Comparison of ENCODE assay signal across 8 mouse cellular contexts in the genomic region with DNA sequence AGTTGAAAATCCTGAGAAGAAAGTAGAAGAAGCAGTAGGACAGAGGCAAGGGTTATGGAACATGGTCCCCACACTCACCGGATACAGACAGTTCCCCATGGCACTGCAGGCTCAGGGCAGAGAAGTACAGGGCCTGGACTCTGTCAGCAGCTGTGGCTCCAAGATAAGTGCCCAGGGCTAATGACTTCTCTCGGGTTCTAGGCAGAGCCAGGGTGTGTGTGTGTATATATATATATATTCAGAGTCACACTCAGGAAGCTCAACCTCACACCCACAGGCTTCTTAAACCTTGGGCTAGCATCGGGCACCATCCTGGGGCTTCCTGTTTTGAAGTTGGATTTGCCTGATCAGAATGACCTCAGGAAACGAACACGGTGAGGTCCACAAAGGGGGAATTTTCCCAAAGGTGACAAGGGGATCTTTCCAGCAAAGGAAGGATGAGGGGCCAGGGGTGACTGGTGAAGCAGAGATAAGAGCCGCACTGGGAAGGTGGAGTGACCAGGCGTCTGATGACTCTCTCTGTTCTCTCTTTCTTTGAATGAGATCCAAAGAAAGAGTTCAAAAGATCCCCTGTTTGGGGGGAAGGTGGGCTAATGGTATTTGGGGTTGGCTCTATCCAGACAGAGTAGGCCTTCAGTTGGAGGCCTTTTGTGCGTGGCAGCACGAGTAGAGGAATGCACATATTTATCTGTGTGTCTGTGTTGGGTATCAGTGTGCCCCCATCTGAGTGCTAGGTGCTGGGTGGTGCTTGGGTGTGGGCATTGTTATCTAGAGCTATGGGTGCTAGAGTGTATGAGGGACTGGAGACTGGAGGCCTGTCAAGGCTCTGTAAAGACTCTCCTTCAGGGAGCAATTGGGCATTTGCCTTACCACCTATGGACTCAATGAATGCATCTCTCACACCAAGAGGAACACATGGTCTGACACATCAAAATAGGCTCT. TPM values are rescaled to one million over a fixed set of nuclear protein-coding genes. Genes with fewer than 3 reads are reported as not detected.
A peak's percentile ranks its signal among the peaks of the same experiment; 100 is the strongest.
DNase-seq lines count a peak whose midpoint lies in the region; ATAC-seq and TF ChIP-seq lines count a peak whose summit lies in the region.

A gene (minus strand): TSS at position 439 of the 942 bp plus-strand sequence.

- DNase-seq in heart, postnatal 25 days (ENCODE audit: low spot score), result no peak
- DNase-seq in brain, embryonic 14.5 days (ENCODE audit: low read depth), result no peak
- DNase-seq in hindbrain, postnatal 0 days (ENCODE audit: low spot score), result no peak
- DNase-seq in retina, postnatal 1 day, result no peak
- no peak for DNase-seq in ovary, postnatal 36 days (ENCODE audit: low spot score)
- no peak for DNase-seq in urinary bladder, postnatal 36 days (ENCODE audit: low spot score in 2 of 2)

- 0 out of 2 replicates have a peak, but pooled peaks have one; percentile 39 for ATAC-seq in heart, embryonic 13.5 days (ENCODE audit: extremely low read depth, insufficient number of reproducible peaks, low FRiP score, low TSS enrichment)
- no peak for ATAC-seq in hindbrain, postnatal 0 days
- peak; percentile 77 for ATAC-seq in megakaryocyte-erythroid progenitor cell, adult 5-6 weeks (replicated peaks; ENCODE audit: low FRiP score, low TSS enrichment, poor library complexity, severe bottlenecking)

- peak within 1 kb of the TSS; percentile 51 for H3K4me2 ChIP-seq in heart, embryonic 13.5 days
- H3K4me2 ChIP-seq in hindbrain, postnatal 0 days (ENCODE audit: low read depth, low read length), result no peak within 1 kb of the TSS

- no peak for TF ChIP-seq POLR2A in brain, embryonic 14.5 days (IDR thresholded peaks at IDR 0.05; ENCODE audit: borderline replicate concordance, extremely low read depth, insufficient read depth, insufficient read length, poor library complexity, severe bottlenecking)

- H3K4me3 ChIP-seq in heart, embryonic 13.5 days, result peak within 1 kb of the TSS; percentile 19; the same call in 1 of the 2 replicates
- no peak within 1 kb of the TSS for H3K4me3 ChIP-seq in hindbrain, postnatal 0 days (ENCODE audit: low read length)

- TF ChIP-seq CTCF in brain, embryonic 14.5 days (IDR thresholded peaks at IDR 0.05; ENCODE audit: borderline replicate concordance, extremely low read depth, insufficient read depth, insufficient read length), result no peak
- no peak for TF ChIP-seq CTCF in hindbrain, postnatal 0 days (IDR thresholded peaks at IDR 0.05; ENCODE audit: low read depth)

- H3K9ac ChIP-seq in heart, embryonic 13.5 days, result no peak within 1 kb of the TSS
- no peak within 1 kb of the TSS for H3K9ac ChIP-seq in hindbrain, postnatal 0 days (replicated peaks; ENCODE audit: low read length)

- 28% methylated on average over 9 of the region's 9 CpGs for WGBS in heart, embryonic 13.5 days
- 75% methylated on average over 9 of the region's 9 CpGs for WGBS in hindbrain, postnatal 0 days

- intact Hi-C loops in heart, postnatal 25 days (cut with DNase I), result no loop called here

- no peaks in the 10 kb centered on the region for H3K9me3 ChIP-seq in heart, embryonic 13.5 days
- H3K9me3 ChIP-seq in hindbrain, postnatal 0 days (ENCODE audit: low read length), result no peaks in the 10 kb centered on the region

- H3K27me3 ChIP-seq in heart, embryonic 13.5 days (replicated peaks), result no peaks in the 10 kb centered on the region
- no peaks in the 10 kb centered on the region for H3K27me3 ChIP-seq in hindbrain, postnatal 0 days (ENCODE audit: insufficient read depth, low read length)

- peaks cover 17% of the 10 kb centered on the region for H3K4me1 ChIP-seq in heart, embryonic 13.5 days
- H3K4me1 ChIP-seq in hindbrain, postnatal 0 days (ENCODE audit: insufficient read depth, low read length), result no peaks in the 10 kb centered on the region

- H3K27ac ChIP-seq in heart, embryonic 13.5 days (replicated peaks), result peak within 1 kb of the TSS; percentile 28; the same call in 1 of the 2 replicates
- H3K27ac ChIP-seq in hindbrain, postnatal 0 days, result peak within 1 kb of the TSS; percentile 8; the same call in 1 of the 2 replicates

- no peaks in the 10 kb centered on the region for H3K36me3 ChIP-seq in heart, embryonic 13.5 days
- peaks cover 18% of the 10 kb centered on the region; the same call in 1 of the 2 replicates for H3K36me3 ChIP-seq in hindbrain, postnatal 0 days (ENCODE audit: insufficient read depth, low read length)

RNA-seq across cellular contexts. Expression of the gene that starts here (rescaled TPM):
- polyA plus RNA-seq in heart, embryonic 13.5 days (2015; fragmentation: Nextera tagmentation; extraction: Ambion mirVana), result 2.1 and 2.9 TPM in 2 replicates
- total RNA-seq in heart, postnatal 25 days (2021), result under 1 TPM; 0.52 to 0.61 TPM
- 87.4 and 106 TPM in 2 replicates for polyA plus RNA-seq in brain, embryonic 14.5 days (2012; rRNA removed)
- 51.7 and 55.2 TPM in 2 replicates for total RNA-seq in hindbrain, postnatal 0 days (2014; rRNA removed)
- 18.7 and 21.5 TPM in 2 replicates for polyA plus RNA-seq in hindbrain, postnatal 0 days (2015; fragmentation: Nextera tagmentation; extraction: Ambion mirVana)
- total RNA-seq in megakaryocyte-erythroid progenitor cell, adult 5-6 weeks (2014; fragmentation: Nextera tagmentation), result 0.70 and 1.1 TPM in 2 replicates
- not detected in 2 replicates for total RNA-seq in megakaryocyte-erythroid progenitor cell, adult 5-6 weeks (2017)

Comparison
In these comparisons a context has a peak if more than half of its experiments do, and no peak if none do; other contexts are left out.
1. RNA of the gene that starts here (total RNA-seq): 51.7 to 55.2 TPM in hindbrain, postnatal 0 days; 0.70 to 1.1 TPM in megakaryocyte-erythroid progenitor cell, adult 5-6 weeks and 0.52 to 0.61 TPM in heart, postnatal 25 days; every median in the first group is over 10 times any median in the second.